Comparison of ENCODE assay signal across 9 mouse cellular contexts in genomic region chr1:155233378-155233777, GRCm38 (mm10). TPM values are rescaled to one million over a fixed set of nuclear protein-coding genes. Genes with fewer than 3 reads are reported as not detected.
DNase-seq lines count a peak whose midpoint lies in the region; ATAC-seq lines count a peak whose summit lies in the region.
"Had no signal": no experiment of that assay in that cellular context is flagged by ENCODE, and none has a peak within 500 bp of the region (broad histone marks: within the 10 kb centered on the region; RNA-seq: fewer than 3 reads in every experiment).

No protein-coding gene starts in this region.

- 80% methylated on average over 9 of the region's 9 CpGs for WGBS in intestine, embryonic 16.5 days
- 84% methylated on average over 9 of the region's 9 CpGs for WGBS in intestine, embryonic 15.5 days
- 83% methylated on average over 9 of the region's 9 CpGs for WGBS in embryonic facial prominence, embryonic 11.5 days
- 76% methylated on average over 9 of the region's 9 CpGs for WGBS in forebrain, embryonic 13.5 days
- WGBS in midbrain, embryonic 11.5 days = 86% methylated on average over 9 of the region's 9 CpGs

- no peak for ATAC-seq in intestine, embryonic 16.5 days
- ATAC-seq in intestine, embryonic 15.5 days = no peak
- no peak for ATAC-seq in embryonic facial prominence, embryonic 11.5 days (replicated peaks; ENCODE audit: insufficient number of reproducible peaks, low FRiP score, low TSS enrichment, low read depth)
- ATAC-seq in forebrain, embryonic 13.5 days = no peak
- ATAC-seq in midbrain, embryonic 11.5 days (ENCODE audit: low FRiP score) = no peak

- no peak overlapping the region for H3K4me3 ChIP-seq in intestine, embryonic 16.5 days (ENCODE audit: low read length)
- H3K4me3 ChIP-seq in intestine, embryonic 15.5 days (replicated peaks) = no peak overlapping the region
- no peak overlapping the region for H3K4me3 ChIP-seq in embryonic facial prominence, embryonic 11.5 days (ENCODE audit: low read depth, low read length)
- no peak overlapping the region for H3K4me3 ChIP-seq in forebrain, embryonic 13.5 days
- H3K4me3 ChIP-seq in midbrain, embryonic 11.5 days (ENCODE audit: low read depth, low read length) = no peak overlapping the region

- H3K9ac ChIP-seq in intestine, embryonic 16.5 days (ENCODE audit: low read depth, low read length) = no peak overlapping the region
- no peak overlapping the region for H3K9ac ChIP-seq in intestine, embryonic 15.5 days
- no peak overlapping the region for H3K9ac ChIP-seq in embryonic facial prominence, embryonic 11.5 days (replicated peaks; ENCODE audit: low read length)
- H3K9ac ChIP-seq in forebrain, embryonic 13.5 days = peak overlapping the region; percentile 48
- H3K9ac ChIP-seq in midbrain, embryonic 11.5 days (ENCODE audit: low read length) = peak overlapping the region; percentile 46

- H3K4me1 ChIP-seq in intestine, embryonic 16.5 days (ENCODE audit: control insufficient read depth, insufficient read depth, low read length) = peaks cover 34% of the 10 kb centered on the region
- H3K4me1 ChIP-seq in intestine, embryonic 15.5 days (replicated peaks) = peaks cover 40% of the 10 kb centered on the region
- peaks cover 17% of the 10 kb centered on the region for H3K4me1 ChIP-seq in embryonic facial prominence, embryonic 11.5 days (ENCODE audit: control insufficient read depth, insufficient read depth, low read length)
- H3K4me1 ChIP-seq in forebrain, embryonic 13.5 days = peaks cover 88% of the 10 kb centered on the region
- H3K4me1 ChIP-seq in midbrain, embryonic 11.5 days (ENCODE audit: control insufficient read depth, insufficient read depth, low read length) = peaks cover 58% of the 10 kb centered on the region

- H3K9me3 ChIP-seq in intestine, embryonic 16.5 days (ENCODE audit: control insufficient read depth, low read length) = no peaks in the 10 kb centered on the region
- H3K9me3 ChIP-seq in intestine, embryonic 15.5 days = no peaks in the 10 kb centered on the region
- no peaks in the 10 kb centered on the region for H3K9me3 ChIP-seq in embryonic facial prominence, embryonic 11.5 days (replicated peaks; ENCODE audit: control insufficient read depth, low read length)
- no peaks in the 10 kb centered on the region for H3K9me3 ChIP-seq in forebrain, embryonic 13.5 days (replicated peaks)
- H3K9me3 ChIP-seq in midbrain, embryonic 11.5 days (ENCODE audit: control insufficient read depth, low read length) = no peaks in the 10 kb centered on the region

- DNase-seq in embryonic facial prominence, embryonic 11.5 days (ENCODE audit: low spot score) = no peak
- DNase-seq in midbrain, embryonic 11.5 days (ENCODE audit: low spot score, missing footprints) = no peak
- no peak for DNase-seq in embryo, embryonic 10 days (ENCODE audit: low spot score)
- no peak for DNase-seq in layer of hippocampus, postnatal 14 days (ENCODE audit: low spot score in 2 of 2)
- no peak for DNase-seq in spleen, adult 12 weeks (ENCODE audit: low spot score)

- H3K4me2 ChIP-seq in intestine, embryonic 16.5 days (ENCODE audit: low read depth, low read length) = no peak overlapping the region
- H3K4me2 ChIP-seq in intestine, embryonic 15.5 days (replicated peaks) = no peak overlapping the region
- H3K4me2 ChIP-seq in embryonic facial prominence, embryonic 11.5 days (ENCODE audit: low read depth, low read length) = no peak overlapping the region
- 0 out of 2 replicates have a peak overlapping the region, but pooled peaks have one; percentile 22 for H3K4me2 ChIP-seq in forebrain, embryonic 13.5 days
- H3K4me2 ChIP-seq in midbrain, embryonic 11.5 days = no peak overlapping the region

- H3K27me3 ChIP-seq in intestine, embryonic 16.5 days (replicated peaks; ENCODE audit: control insufficient read depth, insufficient read depth, low read length) = no peaks in the 10 kb centered on the region
- no peaks in the 10 kb centered on the region for H3K27me3 ChIP-seq in intestine, embryonic 15.5 days (replicated peaks)
- no peaks in the 10 kb centered on the region for H3K27me3 ChIP-seq in embryonic facial prominence, embryonic 11.5 days (ENCODE audit: control insufficient read depth, insufficient read depth, low read length)
- H3K27me3 ChIP-seq in forebrain, embryonic 13.5 days = no peaks in the 10 kb centered on the region
- H3K27me3 ChIP-seq in midbrain, embryonic 11.5 days (ENCODE audit: control insufficient read depth, insufficient read depth, low read length) = no peaks in the 10 kb centered on the region

- peak overlapping the region; percentile 79 for H3K27ac ChIP-seq in intestine, embryonic 16.5 days (ENCODE audit: low read length)
- no peak overlapping the region for H3K27ac ChIP-seq in intestine, embryonic 15.5 days
- peak overlapping the region; percentile 79 for H3K27ac ChIP-seq in embryonic facial prominence, embryonic 11.5 days (replicated peaks; ENCODE audit: low read depth, low read length)
- H3K27ac ChIP-seq in forebrain, embryonic 13.5 days = peak overlapping the region; percentile 96
- peak overlapping the region; percentile 79; the same call in 1 of the 2 replicates for H3K27ac ChIP-seq in midbrain, embryonic 11.5 days (ENCODE audit: low read depth, low read length)

- H3K36me3 ChIP-seq in intestine, embryonic 16.5 days (ENCODE audit: control insufficient read depth, insufficient read depth, low read length) = no peaks in the 10 kb centered on the region
- no peaks in the 10 kb centered on the region for H3K36me3 ChIP-seq in intestine, embryonic 15.5 days
- no peaks in the 10 kb centered on the region for H3K36me3 ChIP-seq in embryonic facial prominence, embryonic 11.5 days (replicated peaks; ENCODE audit: control insufficient read depth, insufficient read depth, low read depth, low read length)
- H3K36me3 ChIP-seq in forebrain, embryonic 13.5 days (ENCODE audit: poor library complexity, severe bottlenecking) = no peaks in the 10 kb centered on the region
- H3K36me3 ChIP-seq in midbrain, embryonic 11.5 days (ENCODE audit: control insufficient read depth, insufficient read depth, low read length) = no peaks in the 10 kb centered on the region; the same call in 1 of the 2 replicates

RNA-seq across cellular contexts. Expression of gene BC034090, which starts 10.9 kb away (rescaled TPM):
- 1.5 and 2.5 TPM in 2 replicates for polyA plus RNA-seq in intestine, embryonic 16.5 days (2015; fragmentation: Nextera tagmentation; extraction: Ambion mirVana)
- 1.7 and 2.2 TPM in 2 replicates for polyA plus RNA-seq in intestine, embryonic 15.5 days (2015; fragmentation: Nextera tagmentation; extraction: Ambion mirVana)
- 2.6 and 3.6 TPM in 2 replicates for polyA plus RNA-seq in embryonic facial prominence, embryonic 11.5 days (2014; fragmentation: Nextera tagmentation; extraction: Ambion mirVana)
- 2.5 and 3.4 TPM in 2 replicates for polyA plus RNA-seq in forebrain, embryonic 13.5 days (2015; fragmentation: Nextera tagmentation; extraction: Ambion mirVana)
- 2.7 and 3.1 TPM in 2 replicates for polyA plus RNA-seq in midbrain, embryonic 11.5 days (2014; fragmentation: Nextera tagmentation; extraction: Ambion mirVana)
- total RNA-seq in layer of hippocampus, postnatal 14 days (2021) = 1 to 10 TPM; 6.7 to 8.3 TPM
- total RNA-seq: neutrophil, adult 5-6 weeks had no signal

Comparison
In these comparisons a context has a peak if more than half of its experiments do, and no peak if none do; other contexts are left out.
1. H3K9ac ChIP-seq: peak in forebrain, embryonic 13.5 days (single experiment) and midbrain, embryonic 11.5 days (single experiment); none in intestine, embryonic 16.5 days (single experiment), intestine, embryonic 15.5 days (single experiment) and embryonic facial prominence, embryonic 11.5 days (single experiment).